Mouse (Mus musculus) cerebellum, adult 9-10 months (tissue): ENCODE data around the gene Kctd21.

Source experiments
- DNase-seq: peaks from one replicate; pipeline ENCODE4 v3.0.0; 2022

Kctd21 gene

DNA sequence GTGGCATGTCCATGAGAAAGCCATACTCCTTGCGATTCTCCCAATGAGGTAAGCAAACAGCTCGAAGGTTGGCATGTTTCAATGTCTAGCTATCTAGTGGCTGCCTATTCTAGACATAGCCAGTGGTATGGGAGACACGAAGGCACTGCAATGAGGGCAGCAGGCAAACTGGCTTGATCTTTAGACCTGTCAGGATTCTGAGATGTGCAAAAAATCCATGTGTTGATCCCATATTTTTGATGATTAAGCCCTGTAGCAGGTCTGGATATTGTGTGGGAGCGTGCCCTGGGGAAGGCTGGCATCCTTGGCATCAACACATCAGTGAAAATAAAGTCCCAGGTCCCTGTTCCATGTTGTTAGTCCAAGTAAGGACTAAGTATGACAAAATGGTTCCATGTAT lies 56.4 kb downstream of the Kctd21 start:
- no peak for DNase-seq

DNA sequence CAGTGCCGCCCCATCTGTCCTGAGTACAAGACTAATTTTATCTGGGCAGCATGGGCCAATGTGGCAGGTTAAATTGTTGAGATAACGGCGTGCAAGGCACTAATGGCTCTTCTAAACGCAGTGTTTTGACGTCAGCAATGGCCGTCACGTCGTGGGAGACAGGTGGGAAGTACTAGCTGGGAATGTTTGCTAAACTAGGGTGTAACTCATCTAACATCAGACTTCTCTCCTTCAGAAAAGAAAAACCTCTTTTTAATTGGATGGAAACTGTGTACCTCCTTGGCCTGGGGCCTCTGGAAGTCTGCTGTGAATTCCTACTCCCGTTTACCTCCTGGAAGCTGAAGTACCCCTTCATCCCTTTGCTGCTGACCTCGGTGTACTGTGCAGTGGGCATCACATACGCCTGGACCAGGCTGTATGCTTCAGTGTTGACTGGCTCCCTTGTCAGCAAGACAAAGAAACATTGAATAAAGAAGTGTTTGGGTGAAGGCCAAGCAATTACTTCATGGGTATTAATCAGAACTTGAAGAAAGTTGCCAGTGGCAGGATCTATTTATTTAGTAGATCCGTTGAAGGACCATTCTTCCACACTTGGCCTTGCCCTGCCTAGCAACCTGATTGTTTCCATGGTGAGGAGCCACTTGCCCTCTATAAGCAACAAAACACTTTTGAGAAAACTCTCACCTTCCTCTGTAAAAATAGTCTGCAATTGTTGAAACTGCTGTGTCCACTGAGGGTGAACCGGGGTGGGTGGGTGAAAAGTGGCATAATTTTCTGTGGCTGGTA lies 59.4 kb downstream of the Kctd21 start:
- no peak for DNase-seq

DNA sequence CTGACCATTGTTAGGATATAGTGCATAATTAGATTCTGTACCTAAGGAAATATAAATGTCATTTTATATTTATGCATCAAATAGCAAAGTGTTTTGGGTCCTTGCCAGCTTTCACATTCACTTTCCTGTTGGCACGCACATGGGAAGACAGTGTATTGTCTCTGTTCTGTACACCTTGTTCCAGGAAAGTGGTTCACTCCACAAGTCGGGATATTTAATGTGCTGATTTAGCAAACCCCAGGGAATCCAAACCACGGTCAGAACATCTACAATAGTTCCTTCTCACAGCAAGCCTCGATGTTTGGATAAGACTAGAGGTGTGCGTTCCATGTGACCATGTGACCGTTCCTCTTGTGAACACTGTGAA lies 59.9 kb downstream of the Kctd21 start:
- DNase-seq, result no peak

DNA sequence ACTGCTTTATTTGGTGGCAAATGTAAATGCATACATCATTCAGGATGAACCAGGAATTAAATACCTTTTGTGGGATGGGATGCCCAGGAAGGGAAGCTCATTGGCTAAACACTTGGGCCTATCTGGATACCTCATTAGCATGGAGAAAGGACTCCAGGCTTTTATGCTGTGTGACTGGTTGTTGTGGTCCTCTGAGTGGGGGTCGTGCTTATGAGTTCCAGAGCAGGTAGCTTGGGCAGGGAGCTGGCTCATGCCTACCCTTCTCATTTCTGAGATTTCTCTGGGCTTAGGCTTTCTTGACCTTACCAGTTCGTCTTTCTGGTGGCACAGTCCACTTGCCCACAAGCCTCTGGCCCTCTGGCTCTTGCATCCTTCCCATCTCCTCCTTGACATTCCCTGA lies 62.2 kb downstream of the Kctd21 start:
- no peak for DNase-seq

DNA sequence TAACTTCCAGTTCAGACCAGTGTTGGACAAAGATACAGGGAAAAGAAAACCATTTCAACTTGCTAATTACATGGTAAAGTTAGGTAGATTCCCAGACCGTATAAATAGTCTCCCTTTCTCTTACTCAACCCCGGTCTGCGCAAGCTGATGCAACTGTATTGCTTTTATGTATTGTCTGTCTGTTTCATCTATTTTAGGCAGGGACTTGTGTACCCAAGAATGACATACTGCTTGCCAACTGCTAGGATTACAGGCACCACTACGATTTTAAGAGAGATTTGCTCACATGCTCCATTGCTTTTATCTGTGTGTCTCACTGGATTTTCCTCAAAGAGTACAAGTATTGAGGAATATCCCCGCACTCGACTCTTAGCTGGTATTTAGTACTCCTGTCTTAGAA lies 66.8 kb downstream of the Kctd21 start:
- DNase-seq, result no peak
